Mouse (Mus musculus): ENCODE data around the gene Arhgap23.
A peak's percentile ranks its signal among the peaks of the same experiment; 100 is the strongest.

Arhgap23 gene

GRCm38 (mm10) chr11:97528282-97528808 is 113.0 kb downstream of the Arhgap23 start:
- no peak for DNase-seq (ENCODE audit: extremely low read depth, insufficient read length, low spot score)

GRCm38 (mm10) chr11:97530069-97530468 is 114.7 kb downstream of the Arhgap23 start:
- no peak for DNase-seq (ENCODE audit: extremely low read depth, insufficient read length, low spot score)

GRCm38 (mm10) chr11:97530961-97531360 is 115.6 kb downstream of the Arhgap23 start:
- no peak for DNase-seq (ENCODE audit: extremely low read depth, insufficient read length, low spot score)

- peak; percentile 85 for DNase-seq (ENCODE audit: extremely low read depth, insufficient read length, low spot score)
These were observed 116.3 kb downstream of the Arhgap23 start for GRCm38 (mm10) chr11:97531381-97532260.

GRCm38 (mm10) chr11:97532354-97532753 is 117.0 kb downstream of the Arhgap23 start:
- DNase-seq (ENCODE audit: extremely low read depth, insufficient read length, low spot score) = no peak

- no peak for DNase-seq (ENCODE audit: extremely low read depth, insufficient read length, low spot score)
These were observed 117.7 kb downstream of the Arhgap23 start for GRCm38 (mm10) chr11:97532950-97533582.

- no peak for DNase-seq (ENCODE audit: extremely low read depth, insufficient read length, low spot score)
These were observed 118.3 kb downstream of the Arhgap23 start for GRCm38 (mm10) chr11:97533653-97534052.

GRCm38 (mm10) chr11:97534442-97535307 is 119.3 kb downstream of the Arhgap23 start:
- no peak for DNase-seq (ENCODE audit: extremely low read depth, insufficient read length, low spot score)

GRCm38 (mm10) chr11:97535308-97535630 is 119.9 kb downstream of the Arhgap23 start:
- no peak for DNase-seq (ENCODE audit: extremely low read depth, insufficient read length, low spot score)

- no peak for DNase-seq (ENCODE audit: extremely low read depth, insufficient read length, low spot score)
These were observed 120.3 kb downstream of the Arhgap23 start for GRCm38 (mm10) chr11:97535660-97536059.

- no peak for DNase-seq (ENCODE audit: extremely low read depth, insufficient read length, low spot score)
These were observed 120.9 kb downstream of the Arhgap23 start for GRCm38 (mm10) chr11:97536083-97536747.

- no peak for DNase-seq (ENCODE audit: extremely low read depth, insufficient read length, low spot score)
These were observed 121.7 kb downstream of the Arhgap23 start for GRCm38 (mm10) chr11:97536835-97537579.

GRCm38 (mm10) chr11:97537580-97538089 is 122.3 kb downstream of the Arhgap23 start:
- DNase-seq (ENCODE audit: extremely low read depth, insufficient read length, low spot score) = no peak

- DNase-seq (ENCODE audit: extremely low read depth, insufficient read length, low spot score) = no peak
These were observed 124.3 kb downstream of the Arhgap23 start for GRCm38 (mm10) chr11:97539622-97540021.

- DNase-seq (ENCODE audit: extremely low read depth, insufficient read length, low spot score) = no peak
These were observed 124.8 kb downstream of the Arhgap23 start for GRCm38 (mm10) chr11:97540136-97540535.

GRCm38 (mm10) chr11:97540604-97541003 is 125.3 kb downstream of the Arhgap23 start:
- no peak for DNase-seq (ENCODE audit: extremely low read depth, insufficient read length, low spot score)

GRCm38 (mm10) chr11:97542171-97543150 is 127.1 kb downstream of the Arhgap23 start:
- DNase-seq (ENCODE audit: extremely low read depth, insufficient read length, low spot score) = no peak

- DNase-seq (ENCODE audit: extremely low read depth, insufficient read length, low spot score) = peak; percentile 65
These were observed 127.9 kb downstream of the Arhgap23 start for GRCm38 (mm10) chr11:97543181-97543733.

Measured in 3134 (cell line).